Mouse (Mus musculus): Measurements from ENCODE around the gene Aspg. TPM values are rescaled to one million over a fixed set of nuclear protein-coding genes. Genes with fewer than 3 reads are reported as not detected.

The Aspg gene
- total and polyA plus RNA-seq, 3 experiments: 0.33 TPM; not detected in 2

GRCm38 (mm10) chr12:112130161-112130860 lies 23.8 kb downstream of the Aspg start:
- no peak for ATAC-seq (ENCODE audit: extremely low read depth, insufficient number of reproducible peaks, low FRiP score, poor library complexity, severe bottlenecking)
- Histone ChIP-seq H3K36me3 (replicated peaks) (no peaks in the 10 kb centered on the region), H3K4me1 (ENCODE audit: insufficient read depth, low read depth, low read length) (no peaks in the 10 kb centered on the region), H3K27me3 (ENCODE audit: insufficient read depth, low read length) (no peaks in the 10 kb centered on the region), H3K9me3 (replicated peaks) (peaks cover 5% of the 10 kb centered on the region), H3K4me3 (ENCODE audit: low read depth, low read length) (no peak overlapping the region; the same call in 1 of the 2 replicates)
- TF ChIP-seq POLR2AphosphoS5 (IDR thresholded peaks at IDR 0.05; ENCODE audit: insufficient replicate concordance, low read depth, low read length) (no peak), GATA1 (IDR thresholded peaks at IDR 0.05; ENCODE audit: borderline replicate concordance, low read length) (no peak), GATA2 (IDR thresholded peaks at IDR 0.05; ENCODE audit: borderline replicate concordance, low read depth, low read length) (no peak), CTCF (IDR thresholded peaks at IDR 0.05; ENCODE audit: low read depth, low read length) (no peak), TAL1 (conservative IDR thresholded peaks at IDR 0.05; ENCODE audit: low read depth, low read length) (no peak)
- no peak for DNase-seq (ENCODE audit: low spot score)

GRCm38 (mm10) chr12:112130957-112131356 lies 24.5 kb downstream of the Aspg start:
- H3K9me3 ChIP-seq (replicated peaks): peaks cover 5% of the 10 kb centered on the region
- H3K4me1 ChIP-seq (ENCODE audit: insufficient read depth, low read depth, low read length): no peaks in the 10 kb centered on the region
- H3K27me3 ChIP-seq (ENCODE audit: insufficient read depth, low read length): no peaks in the 10 kb centered on the region
- DNase-seq (ENCODE audit: low spot score): no peak
- no peak for ATAC-seq (ENCODE audit: extremely low read depth, insufficient number of reproducible peaks, low FRiP score, poor library complexity, severe bottlenecking)
- no peaks in the 10 kb centered on the region for H3K36me3 ChIP-seq (replicated peaks)
- H3K4me3 ChIP-seq (ENCODE audit: low read depth, low read length): no peak overlapping the region; the same call in 1 of the 2 replicates
- no peak for TF ChIP-seq POLR2AphosphoS5 (IDR thresholded peaks at IDR 0.05; ENCODE audit: insufficient replicate concordance, low read depth, low read length)
- no peak for TF ChIP-seq TAL1 (conservative IDR thresholded peaks at IDR 0.05; ENCODE audit: low read depth, low read length)
- TF ChIP-seq GATA1 (IDR thresholded peaks at IDR 0.05; ENCODE audit: borderline replicate concordance, low read length): no peak
- no peak for TF ChIP-seq CTCF (IDR thresholded peaks at IDR 0.05; ENCODE audit: low read depth, low read length)
- TF ChIP-seq GATA2 (IDR thresholded peaks at IDR 0.05; ENCODE audit: borderline replicate concordance, low read depth, low read length): no peak

- ATAC-seq (ENCODE audit: extremely low read depth, insufficient number of reproducible peaks, low FRiP score, poor library complexity, severe bottlenecking): no peak
- H3K4me3 ChIP-seq (ENCODE audit: low read depth, low read length): no peak overlapping the region
Measured at GRCm38 (mm10) chr12:112140231-112140630, 33.8 kb downstream of the Aspg start.

GRCm38 (mm10) chr12:112140745-112141144 lies 34.3 kb downstream of the Aspg start:
- H3K27me3 ChIP-seq (ENCODE audit: insufficient read depth, low read length): peaks cover 7% of the 10 kb centered on the region; the same call in 1 of the 2 replicates
- H3K4me3 ChIP-seq (ENCODE audit: low read depth, low read length): no peak overlapping the region
- peaks cover 60% of the 10 kb centered on the region for H3K9me3 ChIP-seq (replicated peaks)
- H3K4me1 ChIP-seq (ENCODE audit: insufficient read depth, low read depth, low read length): no peaks in the 10 kb centered on the region
- TF ChIP-seq TAL1 (conservative IDR thresholded peaks at IDR 0.05; ENCODE audit: low read depth, low read length) (no peak), GATA2 (IDR thresholded peaks at IDR 0.05; ENCODE audit: borderline replicate concordance, low read depth, low read length) (no peak), CTCF (IDR thresholded peaks at IDR 0.05; ENCODE audit: low read depth, low read length) (no peak), GATA1 (IDR thresholded peaks at IDR 0.05; ENCODE audit: borderline replicate concordance, low read length) (no peak), POLR2AphosphoS5 (IDR thresholded peaks at IDR 0.05; ENCODE audit: insufficient replicate concordance, low read depth, low read length) (no peak)
- ATAC-seq (ENCODE audit: extremely low read depth, insufficient number of reproducible peaks, low FRiP score, poor library complexity, severe bottlenecking) (no peak), DNase-seq (ENCODE audit: low spot score) (no peak)
- no peaks in the 10 kb centered on the region for H3K36me3 ChIP-seq (replicated peaks)

More at GRCm38 (mm10) chr12:112140231-112140630, 33.8 kb downstream of the Aspg start:
- no peaks in the 10 kb centered on the region for H3K36me3 ChIP-seq (replicated peaks)
- TF ChIP-seq POLR2AphosphoS5 (IDR thresholded peaks at IDR 0.05; ENCODE audit: insufficient replicate concordance, low read depth, low read length): no peak
- TF ChIP-seq GATA2 (IDR thresholded peaks at IDR 0.05; ENCODE audit: borderline replicate concordance, low read depth, low read length): no peak
- TF ChIP-seq TAL1 (conservative IDR thresholded peaks at IDR 0.05; ENCODE audit: low read depth, low read length): no peak
- no peak for TF ChIP-seq CTCF (IDR thresholded peaks at IDR 0.05; ENCODE audit: low read depth, low read length)
- TF ChIP-seq GATA1 (IDR thresholded peaks at IDR 0.05; ENCODE audit: borderline replicate concordance, low read length): no peak
- H3K9me3 ChIP-seq (replicated peaks): peaks cover 55% of the 10 kb centered on the region
- 0 out of 2 replicates have a peak, but pooled peaks cover 4% of the 10 kb centered on the region for H3K27me3 ChIP-seq (ENCODE audit: insufficient read depth, low read length)
- no peak for DNase-seq (ENCODE audit: low spot score)
- no peaks in the 10 kb centered on the region for H3K4me1 ChIP-seq (ENCODE audit: insufficient read depth, low read depth, low read length)

GRCm38 (mm10) chr12:112141300-112141699 lies 34.8 kb downstream of the Aspg start:
- Histone ChIP-seq H3K4me3 (ENCODE audit: low read depth, low read length) (no peak overlapping the region), H3K9me3 (replicated peaks) (peaks cover 66% of the 10 kb centered on the region), H3K27me3 (ENCODE audit: insufficient read depth, low read length) (peaks cover 7% of the 10 kb centered on the region; the same call in 1 of the 2 replicates), H3K4me1 (ENCODE audit: insufficient read depth, low read depth, low read length) (no peaks in the 10 kb centered on the region), H3K36me3 (replicated peaks) (no peaks in the 10 kb centered on the region)
- no peak for ATAC-seq (ENCODE audit: extremely low read depth, insufficient number of reproducible peaks, low FRiP score, poor library complexity, severe bottlenecking)
- TF ChIP-seq TAL1 (conservative IDR thresholded peaks at IDR 0.05; ENCODE audit: low read depth, low read length) (no peak), POLR2AphosphoS5 (IDR thresholded peaks at IDR 0.05; ENCODE audit: insufficient replicate concordance, low read depth, low read length) (no peak), GATA2 (IDR thresholded peaks at IDR 0.05; ENCODE audit: borderline replicate concordance, low read depth, low read length) (no peak), CTCF (IDR thresholded peaks at IDR 0.05; ENCODE audit: low read depth, low read length) (no peak), GATA1 (IDR thresholded peaks at IDR 0.05; ENCODE audit: borderline replicate concordance, low read length) (no peak)
- DNase-seq (ENCODE audit: low spot score): peak; percentile 41

- DNase-seq (ENCODE audit: low spot score): no peak
- H3K9me3 ChIP-seq (replicated peaks): peaks cover 66% of the 10 kb centered on the region
- no peak for TF ChIP-seq GATA2 (IDR thresholded peaks at IDR 0.05; ENCODE audit: borderline replicate concordance, low read depth, low read length)
- no peak for TF ChIP-seq TAL1 (conservative IDR thresholded peaks at IDR 0.05; ENCODE audit: low read depth, low read length)
- no peak for TF ChIP-seq CTCF (IDR thresholded peaks at IDR 0.05; ENCODE audit: low read depth, low read length)
- no peak for TF ChIP-seq POLR2AphosphoS5 (IDR thresholded peaks at IDR 0.05; ENCODE audit: insufficient replicate concordance, low read depth, low read length)
- no peak for TF ChIP-seq GATA1 (IDR thresholded peaks at IDR 0.05; ENCODE audit: borderline replicate concordance, low read length)
- H3K36me3 ChIP-seq (replicated peaks): no peaks in the 10 kb centered on the region
- no peak for ATAC-seq (ENCODE audit: extremely low read depth, insufficient number of reproducible peaks, low FRiP score, poor library complexity, severe bottlenecking)
- H3K27me3 ChIP-seq (ENCODE audit: insufficient read depth, low read length): peaks cover 4% of the 10 kb centered on the region; the same call in 1 of the 2 replicates
- H3K4me1 ChIP-seq (ENCODE audit: insufficient read depth, low read depth, low read length): no peaks in the 10 kb centered on the region
- H3K4me3 ChIP-seq (ENCODE audit: low read depth, low read length): no peak overlapping the region
Measured at GRCm38 (mm10) chr12:112143116-112143832, 36.8 kb downstream of the Aspg start.
